Comparison of ENCODE assay signal across 20 mouse cellular contexts in genomic region chr6:108160608-108161007, GRCm38 (mm10). TPM values are rescaled to one million over a fixed set of nuclear protein-coding genes. Genes with fewer than 3 reads are reported as not detected.
DNase-seq lines count a peak whose midpoint lies in the region; ATAC-seq and TF ChIP-seq lines count a peak whose summit lies in the region.
"Had no signal": no experiment of that assay in that cellular context is flagged by ENCODE, and none has a peak within 500 bp of the region (broad histone marks: within the 10 kb centered on the region; RNA-seq: fewer than 3 reads in every experiment).

No protein-coding gene starts in this region.

- whole genome bisulfite sequencing in hindbrain, embryonic 10.5 days: 70% methylated on average over 2 of the region's 2 CpGs
- WGBS in hindbrain, postnatal 0 days: 58% methylated on average over 2 of the region's 2 CpGs

- H3K27me3 ChIP-seq in hindbrain, embryonic 10.5 days (ENCODE audit: insufficient read depth, poor library complexity, severe bottlenecking): no peaks in the 10 kb centered on the region
- no peaks in the 10 kb centered on the region for H3K27me3 ChIP-seq in hindbrain, postnatal 0 days (ENCODE audit: insufficient read depth, low read length)
- H3K27me3 ChIP-seq: hindbrain, embryonic 12.5 days; neural tube, embryonic 12.5 days; Patski; stomach, embryonic 15.5 days had no signal

- no peak overlapping the region for H3K4me2 ChIP-seq in hindbrain, postnatal 0 days (ENCODE audit: low read depth, low read length)
- H3K4me2 ChIP-seq: hindbrain, embryonic 12.5 days; neural tube, embryonic 12.5 days; stomach, embryonic 15.5 days had no signal

- no peak overlapping the region for H3K9ac ChIP-seq in hindbrain, postnatal 0 days (replicated peaks; ENCODE audit: low read length)
- H3K9ac ChIP-seq: hindbrain, embryonic 12.5 days; liver, embryonic 14.5 days; neural tube, embryonic 12.5 days; stomach, embryonic 15.5 days had no signal

- no peak overlapping the region for H3K4me3 ChIP-seq in hindbrain, embryonic 10.5 days
- no peak overlapping the region for H3K4me3 ChIP-seq in hindbrain, postnatal 0 days (ENCODE audit: low read length)
- H3K4me3 ChIP-seq: hindbrain, embryonic 12.5 days; neural tube, embryonic 12.5 days; stomach, embryonic 15.5 days had no signal

- H3K36me3 ChIP-seq in hindbrain, embryonic 10.5 days: no peaks in the 10 kb centered on the region
- H3K36me3 ChIP-seq in hindbrain, postnatal 0 days (ENCODE audit: insufficient read depth, low read length): no peaks in the 10 kb centered on the region
- H3K36me3 ChIP-seq: hindbrain, embryonic 12.5 days; neural tube, embryonic 12.5 days; stomach, embryonic 15.5 days had no signal

- ATAC-seq in hindbrain, postnatal 0 days: no peak
- no peak for ATAC-seq in inflammation-experienced regulatory T-cells, adult 6 months
- no peak for ATAC-seq in granulocyte monocyte progenitor cell, adult 5-6 weeks (replicated peaks; ENCODE audit: poor library complexity, severe bottlenecking)
- ATAC-seq: intestine, embryonic 16.5 days; midbrain, embryonic 16.5 days; Patski had no signal

- peaks cover 11% of the 10 kb centered on the region; the same call in 1 of the 2 replicates for H3K4me1 ChIP-seq in hindbrain, embryonic 10.5 days (replicated peaks)
- H3K4me1 ChIP-seq in hindbrain, postnatal 0 days (ENCODE audit: insufficient read depth, low read length): no peaks in the 10 kb centered on the region; the same call in 1 of the 2 replicates
- H3K4me1 ChIP-seq: hindbrain, embryonic 12.5 days; neural tube, embryonic 12.5 days; stomach, embryonic 15.5 days had no signal

- no peak for TF ChIP-seq CTCF in hindbrain, postnatal 0 days (IDR thresholded peaks at IDR 0.05; ENCODE audit: low read depth)

- H3K27ac ChIP-seq in hindbrain, embryonic 10.5 days: no peak overlapping the region
- H3K27ac ChIP-seq in hindbrain, postnatal 0 days: no peak overlapping the region
- H3K27ac ChIP-seq: hindbrain, embryonic 12.5 days; liver, embryonic 14.5 days; neural tube, embryonic 12.5 days; stomach, embryonic 15.5 days had no signal

- DNase-seq in hindbrain, embryonic 10.5 days (ENCODE audit: low spot score): peak; percentile 47
- no peak for DNase-seq in hindbrain, postnatal 0 days (ENCODE audit: low spot score)
- peak; percentile 34 for DNase-seq in thymus, postnatal 0 days (ENCODE audit: low spot score)
- DNase-seq in thymus, postnatal 10 days (ENCODE audit: low spot score in 2 of 2): no peak
- DNase-seq in forelimb bud, embryonic 11.5 days (ENCODE audit: low read depth, low spot score): peak; percentile 67
- no peak for DNase-seq in adrenal gland, postnatal 10 days
- DNase-seq: cerebellum, adult 18-20 months; kidney, postnatal 10 days; lung, postnatal 36 days; spleen, adult 18-20 months; thymus, postnatal 4 days had no signal

- no peaks in the 10 kb centered on the region for H3K9me3 ChIP-seq in hindbrain, embryonic 10.5 days
- H3K9me3 ChIP-seq in hindbrain, postnatal 0 days (ENCODE audit: low read length): no peaks in the 10 kb centered on the region
- H3K9me3 ChIP-seq: hindbrain, embryonic 12.5 days; neural tube, embryonic 12.5 days; stomach, embryonic 15.5 days had no signal

RNA-seq across cellular contexts. Expression of gene Sumf1, which starts 24.8 kb away (rescaled TPM):
- polyA plus RNA-seq in hindbrain, embryonic 10.5 days (2016; fragmentation: Nextera tagmentation; extraction: Ambion mirVana): 11.8 and 12.2 TPM in 2 replicates
- 22.5 and 30.3 TPM in 2 replicates for total RNA-seq in hindbrain, postnatal 0 days (2014; rRNA removed)
- polyA plus RNA-seq in hindbrain, postnatal 0 days (2015; fragmentation: Nextera tagmentation; extraction: Ambion mirVana): 14.4 and 15.8 TPM in 2 replicates
- 14.8 and 17.3 TPM in 2 replicates for polyA plus RNA-seq in thymus, postnatal 0 days (2015; fragmentation: Nextera tagmentation; extraction: Ambion mirVana)
- 10 to 100 TPM; 25.9 to 27.6 TPM for total RNA-seq in adrenal gland, postnatal 10 days (2021)
- polyA plus RNA-seq in inflammation-experienced regulatory T-cells, adult 6 months (2017; shearing (Covaris generic)): 1 to 10 TPM; 5.5 to 8.2 (median 5.8) TPM
- total RNA-seq in granulocyte monocyte progenitor cell, adult 5-6 weeks (2014; fragmentation: Nextera tagmentation): 10.1 and 16.8 TPM in 2 replicates
- total RNA-seq in granulocyte monocyte progenitor cell, adult 5-6 weeks (2017): 20.5 and 22.7 TPM in 2 replicates

RNA-seq across cellular contexts. Expression of gene Itpr1, which starts 52.3 kb away (rescaled TPM):
- polyA plus RNA-seq in hindbrain, embryonic 10.5 days (2016; fragmentation: Nextera tagmentation; extraction: Ambion mirVana): 6.9 and 9.3 TPM in 2 replicates
- 35.4 and 47.1 TPM in 2 replicates for total RNA-seq in hindbrain, postnatal 0 days (2014; rRNA removed)
- 7.2 and 8.4 TPM in 2 replicates for polyA plus RNA-seq in hindbrain, postnatal 0 days (2015; fragmentation: Nextera tagmentation; extraction: Ambion mirVana)
- polyA plus RNA-seq in thymus, postnatal 0 days (2015; fragmentation: Nextera tagmentation; extraction: Ambion mirVana): 12.1 and 18.0 TPM in 2 replicates
- 100 to 1,000 TPM; 100 to 111 TPM for total RNA-seq in adrenal gland, postnatal 10 days (2021)
- 10 to 100 TPM; 15.3 to 18.8 (median 17.0) TPM for polyA plus RNA-seq in inflammation-experienced regulatory T-cells, adult 6 months (2017; shearing (Covaris generic))
- total RNA-seq in granulocyte monocyte progenitor cell, adult 5-6 weeks (2014; fragmentation: Nextera tagmentation): 55.2 and 56.4 TPM in 2 replicates
- total RNA-seq in granulocyte monocyte progenitor cell, adult 5-6 weeks (2017): 85.0 and 94.5 TPM in 2 replicates

Comparison
In these comparisons a context has a peak if more than half of its experiments do, and no peak if none do; other contexts are left out.
1. DNase-seq: peak in hindbrain, embryonic 10.5 days (single experiment), thymus, postnatal 0 days (single experiment) and forelimb bud, embryonic 11.5 days (single experiment); none in hindbrain, postnatal 0 days (single experiment), thymus, postnatal 10 days (0 of 2) and adrenal gland, postnatal 10 days (single experiment).